Mouse (Mus musculus): ENCODE data around the gene Col28a1.

DNA sequence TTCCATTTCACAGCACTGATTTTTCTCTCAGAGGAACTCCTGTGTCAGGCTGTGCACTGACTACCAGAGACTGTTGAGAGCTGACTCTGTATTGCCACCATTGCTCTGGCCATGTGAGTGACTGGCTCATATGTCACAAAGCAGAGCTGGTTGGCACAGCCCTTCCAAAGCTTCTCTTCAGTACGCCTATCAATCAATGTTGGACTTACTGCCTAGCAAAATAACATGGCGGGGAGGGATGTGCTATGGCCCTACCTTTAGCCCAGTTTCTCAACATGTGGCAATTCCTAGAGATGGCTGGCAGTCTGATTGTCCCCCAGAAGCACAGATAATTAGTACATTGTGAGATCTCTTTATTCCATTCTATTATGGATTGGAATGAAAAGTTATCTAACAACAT, 109.2 kb downstream of the Col28a1 start:
- TF ChIP-seq GATA1 (IDR thresholded peaks at IDR 0.05; ENCODE audit: borderline replicate concordance, low read length): no peak
- TF ChIP-seq FLI1 (IDR thresholded peaks at IDR 0.05; ENCODE audit: low read length): no peak

Data from megakaryocyte, embryonic 14.5 days (primary cell).